Comparison of ENCODE assay signal across 35 mouse cellular contexts in genomic region chr16:11757471-11757870, GRCm38 (mm10).
"Had no signal": no experiment of that assay in that cellular context is flagged by ENCODE, and none has a peak within 500 bp of the region (broad histone marks: within the 10 kb centered on the region; RNA-seq: fewer than 3 reads in every experiment).

No protein-coding gene starts in this region.

- H3K4me2 ChIP-seq: heart, embryonic 11.5 days; heart, embryonic 12.5 days; heart, embryonic 13.5 days; heart, embryonic 15.5 days; hindbrain, embryonic 12.5 days; hindbrain, embryonic 13.5 days; hindbrain, embryonic 14.5 days; hindbrain, embryonic 15.5 days; intestine, embryonic 15.5 days; kidney, embryonic 15.5 days had no signal

- H3K4me3 ChIP-seq: heart, embryonic 10.5 days; heart, embryonic 12.5 days; heart, embryonic 13.5 days; heart, embryonic 15.5 days; hindbrain, embryonic 10.5 days; hindbrain, embryonic 12.5 days; hindbrain, embryonic 13.5 days; hindbrain, embryonic 15.5 days; intestine, embryonic 15.5 days; kidney, embryonic 15.5 days; layer of hippocampus, adult 2 months; left cerebral cortex, adult 2 months had no signal

- H3K4me1 ChIP-seq: heart, embryonic 10.5 days; heart, embryonic 12.5 days; heart, embryonic 13.5 days; heart, embryonic 15.5 days; hindbrain, embryonic 10.5 days; hindbrain, embryonic 12.5 days; hindbrain, embryonic 13.5 days; hindbrain, embryonic 15.5 days; intestine, embryonic 15.5 days; kidney, embryonic 15.5 days had no signal

- DNase-seq: heart, postnatal 14 days; heart, postnatal 36 days; heart, postnatal 4 days; kidney, adult 11 months; kidney, adult 18-20 months; kidney, adult 2 months; kidney, adult 8-10 months; kidney, adult 9 months; kidney, postnatal 10 days; kidney, postnatal 14 days; kidney, postnatal 25 days; kidney, postnatal 36 days; kidney, postnatal 4 days; layer of hippocampus, adult 9-11 months; layer of hippocampus, postnatal 36 days had no signal

- H3K27ac ChIP-seq: heart, embryonic 10.5 days; heart, embryonic 13.5 days; heart, embryonic 15.5 days; hindbrain, embryonic 10.5 days; hindbrain, embryonic 12.5 days; hindbrain, embryonic 13.5 days; hindbrain, embryonic 14.5 days; hindbrain, embryonic 15.5 days; hindbrain, postnatal 0 days; intestine, embryonic 15.5 days; kidney, embryonic 15.5 days; kidney, postnatal 0 days; layer of hippocampus, adult 2 months; left cerebral cortex, adult 2 months had no signal

- H3K9me3 ChIP-seq: heart, embryonic 10.5 days; heart, embryonic 13.5 days; heart, embryonic 15.5 days; hindbrain, embryonic 10.5 days; hindbrain, embryonic 12.5 days; hindbrain, embryonic 13.5 days; hindbrain, embryonic 15.5 days; intestine, embryonic 15.5 days; kidney, embryonic 15.5 days had no signal

- H3K27me3 ChIP-seq: heart, embryonic 12.5 days; heart, embryonic 13.5 days; heart, embryonic 15.5 days; hindbrain, embryonic 12.5 days; hindbrain, embryonic 13.5 days; hindbrain, embryonic 15.5 days; intestine, embryonic 15.5 days; kidney, embryonic 15.5 days had no signal

- H3K9ac ChIP-seq: heart, embryonic 12.5 days; heart, embryonic 13.5 days; heart, embryonic 15.5 days; hindbrain, embryonic 12.5 days; hindbrain, embryonic 13.5 days; hindbrain, embryonic 14.5 days; hindbrain, embryonic 15.5 days; intestine, embryonic 15.5 days; kidney, embryonic 15.5 days had no signal

- H3K36me3 ChIP-seq: heart, embryonic 10.5 days; heart, embryonic 12.5 days; heart, embryonic 13.5 days; heart, embryonic 15.5 days; hindbrain, embryonic 10.5 days; hindbrain, embryonic 12.5 days; hindbrain, embryonic 15.5 days; intestine, embryonic 15.5 days; kidney, embryonic 15.5 days had no signal

- ATAC-seq: hindbrain, embryonic 16.5 days; hindbrain, postnatal 0 days; inflammation-experienced regulatory T-cells, adult 6 months; intestine, embryonic 15.5 days; intestine, embryonic 16.5 days; intestine, postnatal 0 days had no signal
